Mouse (Mus musculus) frontal cortex, postnatal 14 days (tissue): ENCODE measurements around the gene Tmem132e.

ENCODE experiments used
- DNase-seq, 2 experiments: peaks; one replicate each; pipeline ENCODE4 v3.0.0; 2022; ENCODE audit warnings: low spot score in 2 of 2

Tmem132e gene

GRCm38 (mm10) chr11:82388371-82389313, at the start of gene Tmem132e:
Gene Tmem132e, plus strand, starts transcription at chr11:82388900.
- DNase-seq: peak; percentile 19 to 26

GRCm38 (mm10) chr11:82339921-82340401, 48.7 kb upstream of the Tmem132e start:
- DNase-seq: no peak

- DNase-seq: no peak
Measured at GRCm38 (mm10) chr11:82340416-82340815, 48.3 kb upstream of the Tmem132e start.

GRCm38 (mm10) chr11:82340900-82341299, 47.8 kb upstream of the Tmem132e start:
- no peak for DNase-seq

GRCm38 (mm10) chr11:82351039-82351438, 37.7 kb upstream of the Tmem132e start:
- peak; percentile 15 to 36 for DNase-seq

GRCm38 (mm10) chr11:82370151-82370550, 18.5 kb upstream of the Tmem132e start:
- DNase-seq: no peak

GRCm38 (mm10) chr11:82371577-82371976, 17.1 kb upstream of the Tmem132e start:
- DNase-seq: no peak

- DNase-seq: no peak
Measured at GRCm38 (mm10) chr11:82380606-82381202, 8.0 kb upstream of the Tmem132e start.

GRCm38 (mm10) chr11:82386970-82387540, 1.6 kb upstream of the Tmem132e start:
- DNase-seq: peak; percentile 65 to 74

GRCm38 (mm10) chr11:82387711-82388341, 874 bp upstream of the Tmem132e start:
- DNase-seq: peak in 1 of 2 experiments; percentile 22

- peak in 1 of 2 experiments; percentile 19 for DNase-seq
Measured at GRCm38 (mm10) chr11:82389396-82390291, 944 bp downstream of the Tmem132e start.

- peak; percentile 15 to 17 for DNase-seq
Measured at GRCm38 (mm10) chr11:82392341-82392740, 3.6 kb downstream of the Tmem132e start.

GRCm38 (mm10) chr11:82399621-82400020, 10.9 kb downstream of the Tmem132e start:
- no peak for DNase-seq

GRCm38 (mm10) chr11:82405641-82406040, 16.9 kb downstream of the Tmem132e start:
- no peak for DNase-seq

- DNase-seq: no peak
Measured at GRCm38 (mm10) chr11:82406358-82407221, 17.9 kb downstream of the Tmem132e start.

- no peak for DNase-seq
Measured at GRCm38 (mm10) chr11:82412496-82412895, 23.8 kb downstream of the Tmem132e start.

GRCm38 (mm10) chr11:82418337-82419041, 29.8 kb downstream of the Tmem132e start:
- no peak for DNase-seq

- no peak for DNase-seq
Measured at GRCm38 (mm10) chr11:82421909-82422308, 33.2 kb downstream of the Tmem132e start.

GRCm38 (mm10) chr11:82423521-82423920, 34.8 kb downstream of the Tmem132e start:
- no peak for DNase-seq
